Mouse (Mus musculus): ENCODE results near the gene Nrgn. TPM values are rescaled to one million over a fixed set of nuclear protein-coding genes. Genes with fewer than 3 reads are reported as not detected.

The Nrgn gene
- polyA plus RNA-seq, 1 experiment: 1.8 TPM

GRCm38 (mm10) chr9:37554838-37555748 is 2.4 kb upstream of the Nrgn start, which contains the start of gene Siae:
Siae (plus strand) TSS chr9:37555698.
- no peak for DNase-seq (ENCODE audit: low spot score)

DNA sequence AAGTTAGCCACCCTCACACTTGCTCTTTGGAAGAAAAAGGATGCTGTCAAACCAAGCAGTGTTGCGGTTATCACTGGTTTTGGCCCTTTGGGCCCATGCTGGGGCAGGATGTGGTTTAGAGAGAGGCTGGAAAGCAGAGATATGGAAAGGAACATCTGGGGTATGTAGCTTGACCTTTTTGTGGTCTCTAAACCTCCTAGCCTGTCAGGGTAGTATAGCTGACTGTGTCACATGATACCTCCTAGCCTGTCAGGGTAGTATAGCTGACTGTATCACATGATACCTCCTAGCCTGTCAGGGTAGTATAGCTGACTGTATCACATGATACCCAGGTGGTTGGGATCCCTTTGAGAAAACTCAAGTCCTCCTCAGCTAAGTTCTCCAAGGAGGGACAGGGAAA is 1.6 kb upstream of the Nrgn start:
- DNase-seq (ENCODE audit: low spot score): no peak

DNA sequence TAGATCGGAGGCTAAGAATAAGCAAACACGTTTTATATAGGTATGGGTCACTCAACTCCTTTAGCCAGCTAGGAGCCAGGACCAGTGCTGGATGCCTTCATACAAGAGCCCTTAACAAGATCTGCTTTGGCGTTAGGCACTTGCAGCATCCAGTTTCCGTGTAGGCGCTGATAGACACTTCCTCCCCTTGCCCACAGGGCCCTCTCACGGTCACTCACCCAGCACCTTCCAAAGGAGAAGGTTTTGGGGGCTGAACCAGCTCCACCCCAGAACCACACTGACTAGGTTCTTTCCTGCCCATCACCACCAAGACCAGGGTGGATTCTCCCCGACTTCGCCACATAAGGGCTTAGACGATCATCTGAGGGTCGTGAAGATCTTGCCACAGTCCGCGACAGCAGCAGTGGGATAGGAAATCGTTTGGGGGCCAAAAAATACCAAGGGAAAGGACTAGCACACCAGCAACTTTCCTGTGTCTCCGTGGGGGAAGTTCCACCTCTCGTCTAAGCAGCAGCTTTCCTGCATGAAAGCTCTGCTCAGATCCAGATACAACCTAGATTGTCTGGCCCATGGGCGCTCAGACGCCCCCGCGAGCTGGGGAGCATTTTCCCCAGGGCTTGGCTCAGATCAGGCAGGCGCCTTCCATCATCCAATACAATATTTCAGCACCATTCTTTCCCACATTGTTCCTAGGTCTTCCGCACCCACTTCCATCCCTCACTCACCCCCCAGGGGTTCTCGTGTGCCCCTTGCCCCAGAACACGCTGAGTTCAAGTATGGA is 763 bp downstream of the Nrgn start:
- DNase-seq (ENCODE audit: low spot score): no peak

DNA sequence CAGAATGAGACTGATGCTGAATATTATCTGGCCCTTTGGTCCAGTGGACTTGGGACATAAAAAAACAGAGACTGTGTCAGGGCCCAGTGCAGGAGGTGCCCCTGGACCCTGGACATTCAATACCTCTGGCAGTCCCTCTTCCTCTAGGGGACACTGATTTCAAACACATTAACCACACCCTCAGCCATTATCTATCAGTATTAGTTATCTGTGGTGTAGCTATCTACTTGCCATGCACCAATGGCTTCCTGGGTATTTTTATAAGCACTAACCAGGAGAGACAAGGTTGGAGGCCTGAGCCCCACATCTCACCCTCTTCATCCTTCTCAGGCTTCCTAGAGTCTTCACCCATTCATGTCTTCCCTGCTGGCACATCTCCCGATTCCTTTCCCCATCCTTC is 2.3 kb downstream of the Nrgn start:
- no peak for DNase-seq (ENCODE audit: low spot score)

- DNase-seq (ENCODE audit: low spot score): no peak
Observed at GRCm38 (mm10) chr9:37546889-37547288, 5.8 kb downstream of the Nrgn start.

- no peak for DNase-seq (ENCODE audit: low spot score)
Observed at GRCm38 (mm10) chr9:37545847-37546452, 6.8 kb downstream of the Nrgn start.

DNA sequence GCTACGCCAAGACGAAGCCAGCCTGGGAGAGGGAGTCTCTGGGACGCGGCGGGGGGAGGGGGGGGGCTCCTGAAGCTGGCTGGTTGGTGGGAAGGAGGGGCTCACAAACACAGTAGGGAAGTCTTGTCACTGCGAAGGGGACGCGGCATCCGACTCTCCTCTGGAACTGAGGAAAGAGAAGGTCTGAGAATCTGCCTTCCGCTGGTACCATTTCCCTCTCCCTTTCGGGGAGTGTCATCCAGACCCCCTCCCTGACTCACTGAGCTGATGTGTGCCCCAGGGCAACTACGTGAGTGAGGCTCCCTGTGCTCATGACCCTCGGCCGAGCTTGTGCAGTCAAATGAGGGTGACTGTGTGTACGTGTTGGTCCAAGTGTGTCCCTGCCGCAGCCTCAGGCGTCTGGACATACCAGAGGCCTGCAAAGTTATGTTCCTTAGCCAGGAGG is 7.5 kb downstream of the Nrgn start:
- DNase-seq (ENCODE audit: low spot score): no peak

- peak; percentile 45 for DNase-seq (ENCODE audit: low spot score)
Observed at GRCm38 (mm10) chr9:37544447-37545165, 8.1 kb downstream of the Nrgn start.

- no peak for DNase-seq (ENCODE audit: low spot score)
Observed at GRCm38 (mm10) chr9:37543869-37544440, 8.7 kb downstream of the Nrgn start.

DNA sequence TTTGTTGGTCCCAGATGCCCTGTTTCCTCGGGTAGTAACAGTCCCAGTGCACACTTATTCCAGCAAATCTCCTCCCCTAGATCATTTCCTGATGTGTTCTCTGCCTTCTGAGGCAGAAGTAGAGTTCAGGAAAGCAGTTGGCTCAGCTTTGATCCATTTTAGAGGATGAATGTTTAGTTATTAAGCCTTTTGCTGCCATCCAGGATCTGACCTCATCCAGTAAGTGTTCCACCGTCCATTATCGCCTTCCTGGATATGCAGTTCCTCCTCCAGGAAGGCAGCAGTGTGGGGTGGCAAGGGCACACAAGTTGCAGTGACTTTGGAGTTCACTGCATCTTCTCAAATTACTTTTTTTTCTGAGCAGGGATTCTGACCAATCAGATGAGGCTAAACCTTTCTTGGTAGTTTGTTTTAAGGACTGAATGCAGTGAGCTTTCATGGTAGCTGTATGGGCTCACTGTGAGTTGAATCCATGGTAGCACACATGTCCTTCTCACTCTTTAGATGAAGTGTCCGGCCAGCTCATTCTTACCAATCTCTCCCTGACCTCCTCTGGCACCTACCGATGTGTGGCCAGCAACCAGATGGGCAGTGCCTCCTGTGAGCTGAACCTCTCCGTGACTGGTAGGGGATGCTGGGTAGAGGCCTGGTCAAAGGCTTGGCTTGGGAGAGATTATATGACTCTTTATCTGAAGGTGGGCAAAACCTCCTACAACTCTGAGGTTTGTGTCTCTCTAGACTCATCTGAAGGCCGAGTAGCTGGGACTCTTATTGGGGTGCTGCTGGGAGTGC is 10.7 kb downstream of the Nrgn start:
- no peak for DNase-seq (ENCODE audit: low spot score)

- no peak for DNase-seq (ENCODE audit: low spot score)
Observed at GRCm38 (mm10) chr9:37540701-37541575, 11.8 kb downstream of the Nrgn start.

GRCm38 (mm10) chr9:37540226-37540625 is 12.5 kb downstream of the Nrgn start:
- DNase-seq (ENCODE audit: low spot score): no peak

DNA sequence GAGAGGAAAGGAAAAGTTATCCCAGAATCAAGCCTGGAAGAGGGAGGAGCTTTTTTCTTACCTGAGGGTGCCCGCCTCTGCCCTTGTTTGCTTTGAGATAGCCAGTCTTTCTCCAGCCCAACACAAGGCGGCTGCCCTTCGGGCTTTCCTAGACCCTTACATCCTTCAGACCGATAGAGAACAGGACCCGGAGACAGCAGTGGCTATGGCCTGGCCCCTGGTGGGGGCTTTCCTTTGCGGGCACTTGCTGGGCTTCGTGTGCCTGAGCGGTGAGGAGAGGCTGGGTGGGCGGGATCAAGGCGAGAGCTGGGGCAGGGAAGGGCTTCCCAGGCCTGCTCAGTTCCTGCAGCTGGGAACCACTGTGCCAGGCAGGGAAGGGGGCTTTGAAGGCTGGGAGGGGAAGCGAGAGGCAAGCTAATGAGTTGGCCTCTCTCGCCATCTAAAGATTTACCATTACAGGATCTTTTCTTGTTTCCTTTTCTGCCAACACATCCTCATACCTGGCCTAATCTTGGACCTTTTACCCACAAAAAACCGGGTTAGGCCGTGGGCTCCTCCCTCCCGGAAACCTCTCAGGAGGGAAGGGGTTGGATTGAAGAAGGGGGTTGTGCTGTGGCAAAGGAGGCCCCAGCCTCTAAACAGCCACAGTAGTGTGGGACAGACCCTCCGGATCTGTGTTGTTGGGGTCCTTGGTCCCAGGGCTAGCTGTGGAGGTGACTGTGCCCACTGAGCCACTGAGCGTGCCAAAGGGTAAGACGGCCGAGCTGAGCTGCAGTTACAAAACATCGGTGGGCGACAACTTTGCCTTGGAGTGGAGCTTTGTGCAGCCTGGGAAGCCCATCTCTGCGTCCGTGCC is 13.3 kb downstream of the Nrgn start, which contains the start of gene Vsig2:
Gene Vsig2 (plus strand): TSS at position 86 of the 856 bp plus-strand sequence.
- DNase-seq (ENCODE audit: low spot score): no peak

DNA sequence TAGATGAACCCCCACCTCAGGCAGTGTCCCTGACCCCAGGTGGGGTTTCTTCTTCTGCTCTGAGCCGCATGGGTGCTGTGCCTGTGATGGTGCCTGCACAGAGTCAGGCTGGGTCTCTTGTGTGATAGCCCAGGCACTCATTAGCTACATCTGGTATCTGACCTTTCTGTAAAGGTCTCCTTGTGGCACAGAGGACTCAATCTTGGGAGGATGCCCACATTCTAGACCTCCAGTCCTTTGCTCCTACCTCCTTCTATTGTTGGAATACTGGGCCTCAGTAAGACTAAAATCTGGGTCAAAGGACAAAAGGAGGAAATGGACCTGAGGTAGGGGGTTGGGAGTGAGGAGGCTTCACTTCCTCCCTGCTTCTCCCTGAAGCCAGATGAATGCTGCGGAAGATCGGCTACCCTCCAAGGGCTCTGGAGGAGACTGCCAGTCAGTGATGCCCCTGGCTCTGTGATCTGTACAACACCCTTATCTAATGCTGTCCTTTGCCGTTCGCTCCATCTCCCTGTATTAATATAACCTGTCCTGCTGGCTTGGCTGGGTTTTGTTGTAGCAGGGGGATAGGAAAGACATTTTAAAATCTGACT is 14.9 kb downstream of the Nrgn start:
- no peak for DNase-seq (ENCODE audit: low spot score)

- no peak for DNase-seq (ENCODE audit: low spot score)
Observed at GRCm38 (mm10) chr9:37536851-37537250, 15.9 kb downstream of the Nrgn start.

DNA sequence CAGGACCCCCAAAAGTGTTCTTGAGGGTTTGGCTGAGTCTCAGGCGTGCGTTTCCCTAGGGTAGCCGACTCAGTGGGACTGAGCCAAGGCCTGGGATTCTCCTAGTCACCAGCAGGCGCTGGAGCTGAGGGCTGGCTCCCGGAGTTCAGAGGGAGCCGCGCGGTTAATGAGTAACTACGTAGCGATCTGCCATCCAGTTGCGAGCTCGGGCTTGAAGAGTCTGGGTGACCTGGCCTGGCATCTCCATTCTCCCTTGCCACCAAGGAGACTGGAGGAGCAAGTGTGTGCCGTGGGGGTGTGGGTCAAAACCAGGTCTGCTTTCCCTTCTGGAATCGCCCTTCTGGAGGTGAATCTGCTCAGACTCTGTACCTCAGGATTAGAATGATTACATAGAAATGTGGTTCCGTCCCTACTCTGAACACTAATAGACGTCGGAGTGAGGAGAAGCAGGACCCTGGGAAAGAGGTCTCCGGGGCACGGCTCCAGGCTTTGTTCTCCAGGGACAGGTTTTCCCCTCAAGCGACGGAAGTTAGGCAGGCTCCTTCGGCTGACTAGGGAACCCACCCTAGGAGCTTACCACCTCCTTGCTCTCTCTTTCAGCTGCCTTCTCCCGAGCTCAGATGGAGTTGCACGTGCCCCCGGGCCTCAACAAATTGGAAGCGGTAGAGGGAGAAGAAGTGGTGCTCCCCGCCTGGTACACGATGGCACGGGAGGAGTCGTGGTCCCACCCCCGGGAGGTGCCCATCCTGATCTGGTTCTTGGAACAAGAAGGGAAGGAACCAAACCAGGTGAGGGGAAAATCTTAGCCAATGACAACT is 21.6 kb downstream of the Nrgn start:
- DNase-seq (ENCODE audit: low spot score): peak; percentile 56

Measured in urinary bladder, adult 2 months (tissue).